In the genomic region with DNA sequence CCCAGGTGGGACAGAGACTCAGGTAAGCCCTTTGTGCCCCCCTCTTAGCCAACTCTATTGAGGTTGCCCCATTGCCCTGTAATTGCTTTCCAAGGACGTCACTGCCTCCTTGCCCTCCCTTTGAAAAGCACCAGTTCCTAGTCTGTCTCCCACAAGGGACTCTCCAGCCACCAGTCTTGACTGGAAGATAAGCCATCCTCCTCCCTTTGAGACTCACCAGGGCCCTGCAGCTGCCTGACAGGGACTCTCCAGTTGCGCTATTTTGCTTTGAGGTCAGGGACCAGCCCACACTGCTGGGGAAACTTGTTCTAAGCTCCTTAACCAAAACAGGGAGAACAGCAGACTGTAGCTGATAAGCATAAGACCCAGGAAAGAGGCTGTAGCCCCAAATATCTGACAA, we compare ENCODE assay signal across 31 mouse cellular contexts.
"Had no signal": no experiment of that assay in that cellular context is flagged by ENCODE, and none has a peak within 500 bp of the region (broad histone marks: within the 10 kb centered on the region; RNA-seq: fewer than 3 reads in every experiment).

No protein-coding gene starts in this region.

- H3K4me1 ChIP-seq: limb, embryonic 13.5 days; limb, embryonic 15.5 days; liver, embryonic 12.5 days; liver, embryonic 13.5 days; liver, embryonic 15.5 days; lung, embryonic 15.5 days; midbrain, embryonic 10.5 days; midbrain, embryonic 12.5 days; midbrain, embryonic 13.5 days; midbrain, embryonic 15.5 days had no signal

- ATAC-seq: liver, embryonic 12.5 days; liver, postnatal 0 days; lung, postnatal 0 days; midbrain, embryonic 13.5 days; midbrain, embryonic 15.5 days; midbrain, embryonic 16.5 days had no signal

- H3K36me3 ChIP-seq: limb, embryonic 10.5 days; limb, embryonic 12.5 days; limb, embryonic 13.5 days; limb, embryonic 15.5 days; liver, embryonic 12.5 days; liver, embryonic 13.5 days; liver, embryonic 15.5 days; lung, embryonic 15.5 days; midbrain, embryonic 10.5 days; midbrain, embryonic 12.5 days; midbrain, embryonic 13.5 days; midbrain, embryonic 15.5 days had no signal

- H3K9me3 ChIP-seq: limb, embryonic 10.5 days; limb, embryonic 12.5 days; limb, embryonic 13.5 days; limb, embryonic 15.5 days; liver, embryonic 12.5 days; liver, embryonic 13.5 days; liver, embryonic 15.5 days; lung, embryonic 15.5 days; megakaryocyte, embryonic 14.5 days; midbrain, embryonic 10.5 days; midbrain, embryonic 12.5 days; midbrain, embryonic 13.5 days; midbrain, embryonic 15.5 days had no signal

- DNase-seq: left cerebral cortex, postnatal 4 days; liver; liver, embryonic 13.5 days; liver, postnatal 0 days; lung, adult 18-20 months; lung, adult 2 months; lung, embryonic 14.5 days; lung, postnatal 10 days; lung, postnatal 14 days; lung, postnatal 4 days; midbrain, embryonic 14.5 days had no signal

- H3K4me3 ChIP-seq: left cerebral cortex, adult 2 months; limb, embryonic 10.5 days; limb, embryonic 12.5 days; limb, embryonic 13.5 days; limb, embryonic 15.5 days; liver, embryonic 12.5 days; liver, embryonic 13.5 days; liver, embryonic 15.5 days; lung, embryonic 15.5 days; megakaryocyte, embryonic 14.5 days; midbrain, embryonic 10.5 days; midbrain, embryonic 12.5 days; midbrain, embryonic 13.5 days; midbrain, embryonic 15.5 days; myocyte had no signal

- H3K27ac ChIP-seq: left cerebral cortex, adult 2 months; limb, embryonic 10.5 days; limb, embryonic 12.5 days; limb, embryonic 13.5 days; limb, embryonic 15.5 days; liver, embryonic 12.5 days; liver, embryonic 13.5 days; liver, embryonic 14.5 days; liver, embryonic 15.5 days; lung, embryonic 15.5 days; macrophage; midbrain, embryonic 10.5 days; midbrain, embryonic 12.5 days; midbrain, embryonic 13.5 days; midbrain, embryonic 15.5 days had no signal

- H3K27me3 ChIP-seq: limb, embryonic 12.5 days; limb, embryonic 13.5 days; limb, embryonic 15.5 days; liver, embryonic 12.5 days; liver, embryonic 13.5 days; liver, embryonic 15.5 days; lung, embryonic 15.5 days; megakaryocyte, embryonic 14.5 days; midbrain, embryonic 12.5 days; midbrain, embryonic 13.5 days; midbrain, embryonic 15.5 days had no signal

- H3K9ac ChIP-seq: limb, embryonic 12.5 days; limb, embryonic 13.5 days; limb, embryonic 15.5 days; liver, embryonic 12.5 days; liver, embryonic 13.5 days; liver, embryonic 14.5 days; liver, embryonic 15.5 days; liver, postnatal 0 days; lung, embryonic 14.5 days; lung, embryonic 15.5 days; midbrain, embryonic 12.5 days; midbrain, embryonic 13.5 days; midbrain, embryonic 15.5 days had no signal

- H3K4me2 ChIP-seq: limb, embryonic 12.5 days; limb, embryonic 13.5 days; limb, embryonic 15.5 days; liver, embryonic 11.5 days; liver, embryonic 12.5 days; liver, embryonic 13.5 days; liver, embryonic 15.5 days; lung, embryonic 14.5 days; lung, embryonic 15.5 days; midbrain, embryonic 11.5 days; midbrain, embryonic 12.5 days; midbrain, embryonic 13.5 days; midbrain, embryonic 15.5 days had no signal
